In genomic region chr13:113012683-113013082, GRCm38 (mm10) we compare ENCODE assay signal across 14 mouse cellular contexts. TPM values are rescaled to one million over a fixed set of nuclear protein-coding genes. Genes with fewer than 3 reads are reported as not detected.
DNase-seq lines count a peak whose midpoint lies in the region; ATAC-seq and TF ChIP-seq lines count a peak whose summit lies in the region.
"Had no signal": no experiment of that assay in that cellular context is flagged by ENCODE, and none has a peak within 500 bp of the region (broad histone marks: within the 10 kb centered on the region; RNA-seq: fewer than 3 reads in every experiment).

No protein-coding gene starts in this region.

- no peak for TF ChIP-seq RAD21 in MEL (IDR thresholded peaks at IDR 0.05; ENCODE audit: low read depth, low read length)

- no peaks in the 10 kb centered on the region for H3K36me3 ChIP-seq in limb, embryonic 13.5 days
- H3K36me3 ChIP-seq in limb, embryonic 10.5 days = no peaks in the 10 kb centered on the region
- no peaks in the 10 kb centered on the region; a peak in 1 of 4 replicates for H3K36me3 ChIP-seq in MEL (ENCODE audit: control insufficient read depth in 1 of 2, insufficient read depth in 2 of 2, low read length in 2 of 2)
- no peaks in the 10 kb centered on the region for H3K36me3 ChIP-seq in macrophage (ENCODE audit: inconsistent target)

- no peak overlapping the region for H3K9ac ChIP-seq in limb, embryonic 13.5 days
- H3K9ac ChIP-seq in MEL (ENCODE audit: control insufficient read depth, low read depth, low read length, poor library complexity, severe bottlenecking) = no peak overlapping the region

- H3K79me2 ChIP-seq in MEL (ENCODE audit: control insufficient read depth, insufficient read depth, low read length, poor library complexity) (no peaks in the 10 kb centered on the region), macrophage (ENCODE audit: inconsistent target) (no peaks in the 10 kb centered on the region)

- TF ChIP-seq CTCF in gastrocnemius, adult 2 months (IDR thresholded peaks at IDR 0.05) = no peak
- TF ChIP-seq CTCF in MEL (IDR thresholded peaks at IDR 0.05 in 2 of 3, conservative IDR thresholded peaks at IDR 0.05 in 1 of 3; ENCODE audit: control insufficient read depth in 1 of 3, insufficient read depth in 1 of 3, low read depth in 2 of 3, low read length in 3 of 3, poor library complexity in 1 of 3, severe bottlenecking in 1 of 3) = no peak

- peak overlapping the region; percentile 65; the same call in 1 of the 2 replicates for H3K4me3 ChIP-seq in gastrocnemius, adult 2 months
- H3K4me3 ChIP-seq in limb, embryonic 13.5 days = no peak overlapping the region
- H3K4me3 ChIP-seq in limb, embryonic 10.5 days = no peak overlapping the region
- H3K4me3 ChIP-seq in MEL (ENCODE audit: control insufficient read depth in 1 of 2, insufficient read depth in 1 of 2, low read depth in 2 of 2, low read length in 2 of 2) (peak overlapping the region in 1 of 2 experiments; percentile 98; a peak in 2 of 4 replicates), macrophage (ENCODE audit: inconsistent target) (peak overlapping the region; percentile 58)

- no peak for TF ChIP-seq EP300 in MEL (IDR thresholded peaks at IDR 0.05; ENCODE audit: low read depth in 1 of 2, low read length in 2 of 2)

- no peak overlapping the region for H3K27ac ChIP-seq in gastrocnemius, adult 2 months
- H3K27ac ChIP-seq in limb, embryonic 13.5 days = no peak overlapping the region
- no peak overlapping the region for H3K27ac ChIP-seq in limb, embryonic 10.5 days
- no peak overlapping the region for H3K27ac ChIP-seq in MEL (ENCODE audit: control insufficient read depth, low read depth, low read length)
- peak overlapping the region; percentile 45; the same call in 1 of the 2 replicates for H3K27ac ChIP-seq in macrophage

- TF ChIP-seq POLR2A in MEL (IDR thresholded peaks at IDR 0.05; ENCODE audit: control insufficient read depth in 1 of 2, insufficient read depth in 1 of 2, low read depth in 1 of 2, low read length in 2 of 2, poor library complexity in 1 of 2) = no peak

- H3K4me2 ChIP-seq in limb, embryonic 13.5 days (replicated peaks) = peak overlapping the region; percentile 53; the same call in 1 of the 2 replicates

- intact Hi-C loops in gastrocnemius, adult 2 months (cut with DNase I) = no loop called here

- no peaks in the 10 kb centered on the region for H3K27me3 ChIP-seq in limb, embryonic 13.5 days
- no peaks in the 10 kb centered on the region for H3K27me3 ChIP-seq in limb, embryonic 10.5 days (ENCODE audit: low read depth, poor library complexity, severe bottlenecking)
- H3K27me3 ChIP-seq in MEL (ENCODE audit: control insufficient read depth in 1 of 2, insufficient read depth in 2 of 2, low read length in 2 of 2) = no peaks in the 10 kb centered on the region; a peak in 1 of 4 replicates

- DNase-seq in gastrocnemius, adult 2 months = no peak
- DNase-seq in gastrocnemius, postnatal 4 days (ENCODE audit: low spot score in 2 of 2) = no peak
- DNase-seq in limb, embryonic 10.5 days (ENCODE audit: low spot score) = no peak
- DNase-seq in MEL (ENCODE audit: low read depth, low spot score) = peak; percentile 14
- DNase-seq in ovary, postnatal 36 days (ENCODE audit: low spot score) = no peak
- no peak for DNase-seq in thymus, postnatal 14 days
- DNase-seq: adrenal gland, postnatal 25 days; kidney, adult 9 months had no signal

- no peaks in the 10 kb centered on the region for H3K4me1 ChIP-seq in limb, embryonic 13.5 days
- H3K4me1 ChIP-seq in limb, embryonic 10.5 days = no peaks in the 10 kb centered on the region
- H3K4me1 ChIP-seq in MEL (ENCODE audit: control insufficient read depth in 1 of 2, insufficient read depth in 2 of 2, low read length in 2 of 2) = 0 out of 4 replicates have a peak, but pooled peaks cover 0 to 3% of the 10 kb centered on the region in 2 experiments

- no peaks in the 10 kb centered on the region for H3K9me3 ChIP-seq in limb, embryonic 13.5 days
- no peaks in the 10 kb centered on the region for H3K9me3 ChIP-seq in limb, embryonic 10.5 days (replicated peaks)
- no peaks in the 10 kb centered on the region for H3K9me3 ChIP-seq in MEL (replicated peaks; ENCODE audit: insufficient read depth, low read length)

- 76% methylated on average over 6 of the region's 6 CpGs for WGBS in limb, embryonic 13.5 days
- 87% methylated on average over 6 of the region's 6 CpGs for WGBS in limb, embryonic 10.5 days
- 89% methylated on average over 6 of the region's 6 CpGs for WGBS in macrophage (ENCODE audit: missing documents)

- no peak for ATAC-seq in limb, embryonic 13.5 days (ENCODE audit: low FRiP score, low read depth)

TF ChIP-seq in MEL, 35 proteins besides CTCF, POLR2A, EP300 and RAD21:
- no peak for TF ChIP-seq USF2 (IDR thresholded peaks at IDR 0.05; ENCODE audit: borderline replicate concordance in 1 of 2, insufficient read depth in 1 of 2, low read depth in 1 of 2, low read length in 2 of 2)
- TF ChIP-seq ZC3H11A (IDR thresholded peaks at IDR 0.05; ENCODE audit: low read depth, low read length) = no peak
- TF ChIP-seq MAX (IDR thresholded peaks at IDR 0.05; ENCODE audit: low read length) = no peak
- TF ChIP-seq SIN3A (IDR thresholded peaks at IDR 0.05; ENCODE audit: low read length) = no peak
- no peak for TF ChIP-seq TCF12 (IDR thresholded peaks at IDR 0.05; ENCODE audit: low read depth, low read length)
- no peak for TF ChIP-seq ZNF384 (IDR thresholded peaks at IDR 0.05; ENCODE audit: low read depth, low read length)
- no peak for TF ChIP-seq SMC3 (IDR thresholded peaks at IDR 0.05; ENCODE audit: low read depth, low read length)
- TF ChIP-seq MEF2A (IDR thresholded peaks at IDR 0.05; ENCODE audit: extremely low read depth, insufficient replicate concordance, low read depth, low read length, poor library complexity, severe bottlenecking) = no peak
- TF ChIP-seq MXI1 (IDR thresholded peaks at IDR 0.05; ENCODE audit: low read depth, low read length) = no peak
- TF ChIP-seq ZKSCAN1 (IDR thresholded peaks at IDR 0.05; ENCODE audit: low read depth, low read length) = no peak
- no peak for TF ChIP-seq ELF1 (IDR thresholded peaks at IDR 0.05; ENCODE audit: low read depth, low read length)
- no peak for TF ChIP-seq E2F4 (IDR thresholded peaks at IDR 0.05; ENCODE audit: borderline replicate concordance, low read depth, low read length)

RNA-seq across cellular contexts. Expression of gene Mcidas, which starts 19.0 kb away (rescaled TPM):
- total RNA-seq in gastrocnemius, adult 2 months (2021) = not detected
- not detected for total RNA-seq in gastrocnemius, postnatal 4 days (2021)
- not detected in 2 replicates for polyA plus RNA-seq in limb, embryonic 13.5 days (2015; fragmentation: Nextera tagmentation; extraction: Ambion mirVana)
- not detected in 2 replicates for polyA plus RNA-seq in limb, embryonic 10.5 days (2016; fragmentation: Nextera tagmentation; extraction: Ambion mirVana)
- not detected in 2 replicates for total RNA-seq in MEL (2012; rRNA removed)
- polyA plus RNA-seq in MEL (2012; ENCODE audit: insufficient read depth in 1 of 2, insufficient read length in 2 of 2, low read depth in 1 of 2, low replicate concordance in 2 of 2, missing spikeins in 1 of 2) (not detected), macrophage (2018) (not detected in 3 replicates)
- total RNA-seq in macrophage (2018; cell fraction: chromatin; rRNA removed) = not detected
- total RNA-seq in macrophage (2018; cell fraction: cytosol; rRNA removed) = not detected
- not detected for total RNA-seq in macrophage (2018; cell fraction: nucleus; rRNA removed)
- total RNA-seq: adrenal gland, postnatal 25 days; heart, postnatal 25 days had no signal
- polyA plus RNA-seq: limb, embryonic 14.5 days; small intestine, adult 2 months had no signal

RNA-seq across cellular contexts. Expression of gene Cdc20b, which starts 22.2 kb away (rescaled TPM):
- total RNA-seq in gastrocnemius, adult 2 months (2021) = not detected
- not detected for total RNA-seq in gastrocnemius, postnatal 4 days (2021)
- not detected in 2 replicates for polyA plus RNA-seq in limb, embryonic 13.5 days (2015; fragmentation: Nextera tagmentation; extraction: Ambion mirVana)
- polyA plus RNA-seq in limb, embryonic 10.5 days (2016; fragmentation: Nextera tagmentation; extraction: Ambion mirVana) = not detected in 2 replicates
- not detected in 2 replicates for total RNA-seq in MEL (2012; rRNA removed)
- not detected for polyA plus RNA-seq in MEL (2012; ENCODE audit: insufficient read depth in 1 of 2, insufficient read length in 2 of 2, low read depth in 1 of 2, low replicate concordance in 2 of 2, missing spikeins in 1 of 2)
- total RNA-seq in macrophage (2018; cell fraction: chromatin; rRNA removed) = not detected
- not detected for total RNA-seq in macrophage (2018; cell fraction: cytosol; rRNA removed)
- total RNA-seq in macrophage (2018; cell fraction: nucleus; rRNA removed) = not detected
- not detected in 3 replicates for polyA plus RNA-seq in macrophage (2018)
- total RNA-seq: adrenal gland, postnatal 25 days; heart, postnatal 25 days had no signal
- polyA plus RNA-seq: cortical plate, adult 2 months; limb, embryonic 14.5 days; small intestine, adult 2 months had no signal

RNA-seq across cellular contexts. Expression of gene Ccno, which starts 25.1 kb away (rescaled TPM):
- not detected for total RNA-seq in gastrocnemius, adult 2 months (2021)
- under 1 TPM in 1 of 2 experiments, not detected in 1; 0.26 TPM for total RNA-seq in gastrocnemius, postnatal 4 days (2021)
- 0.23 and 0.29 TPM in 2 replicates for polyA plus RNA-seq in limb, embryonic 13.5 days (2015; fragmentation: Nextera tagmentation; extraction: Ambion mirVana)
- polyA plus RNA-seq in limb, embryonic 10.5 days (2016; fragmentation: Nextera tagmentation; extraction: Ambion mirVana) = 0.20 TPM in 1 of 2 replicates, not detected in the other
- total RNA-seq in MEL (2012; rRNA removed) = 0.13 and 0.27 TPM in 2 replicates
- polyA plus RNA-seq in MEL (2012; ENCODE audit: insufficient read depth in 1 of 2, insufficient read length in 2 of 2, low read depth in 1 of 2, low replicate concordance in 2 of 2, missing spikeins in 1 of 2) (under 1 TPM in 1 of 2 experiments, not detected in 1; 0.50 TPM), macrophage (2018) (not detected in 3 replicates)
- under 1 TPM in 8 of 26 experiments, not detected in 18; 0.34 to 0.98 (median 0.61) TPM for total RNA-seq in macrophage (2018; cell fraction: chromatin; rRNA removed)
- total RNA-seq in macrophage (2018; cell fraction: cytosol; rRNA removed) = under 1 TPM in 18 of 26 experiments, not detected in 8; 0.07 to 0.51 (median 0.12) TPM
- total RNA-seq in macrophage (2018; cell fraction: nucleus; rRNA removed) = 1 to 10 TPM in 2 of 26 experiments, under 1 TPM in 8, not detected in 16; 0.20 to 1.1 (median 0.49) TPM

RNA-seq across cellular contexts. Expression of gene Gpx8, which starts 33.5 kb away (rescaled TPM):
- 10 to 100 TPM in 1 of 2 experiments, 1 to 10 TPM in 1; 5.5 to 10.6 TPM for total RNA-seq in gastrocnemius, adult 2 months (2021)
- total RNA-seq in gastrocnemius, postnatal 4 days (2021) = 10 to 100 TPM; 54.8 to 60.8 TPM
- 201 and 206 TPM in 2 replicates for polyA plus RNA-seq in limb, embryonic 13.5 days (2015; fragmentation: Nextera tagmentation; extraction: Ambion mirVana)
- 87.5 and 98.7 TPM in 2 replicates for polyA plus RNA-seq in limb, embryonic 10.5 days (2016; fragmentation: Nextera tagmentation; extraction: Ambion mirVana)
- total RNA-seq in MEL (2012; rRNA removed) = not detected in 2 replicates
- polyA plus RNA-seq in MEL (2012; ENCODE audit: insufficient read depth in 1 of 2, insufficient read length in 2 of 2, low read depth in 1 of 2, low replicate concordance in 2 of 2, missing spikeins in 1 of 2) (not detected), macrophage (2018) (not detected in 3 replicates)
- 10 to 100 TPM in 1 of 26 experiments, under 1 TPM in 1, not detected in 24; 0.77 to 21.4 TPM for total RNA-seq in macrophage (2018; cell fraction: chromatin; rRNA removed)
- not detected for total RNA-seq in macrophage (2018; cell fraction: cytosol; rRNA removed)
- total RNA-seq in macrophage (2018; cell fraction: nucleus; rRNA removed) = 1 to 10 TPM in 1 of 26 experiments, not detected in 25; 1.7 TPM

Comparison
In these comparisons a context has a peak if more than half of its experiments do, and no peak if none do; other contexts are left out.
1. H3K4me3 ChIP-seq: peak in gastrocnemius, adult 2 months (single experiment) and macrophage (single experiment); none in limb, embryonic 13.5 days (single experiment) and limb, embryonic 10.5 days (single experiment).